Mouse (Mus musculus) lung, embryonic 14.5 days (tissue): ENCODE measurements around the gene Gsk3b. TPM values are rescaled to one million over a fixed set of nuclear protein-coding genes. Genes with fewer than 3 reads are reported as not detected.
"Not testable (repeated sequence)": the region's sequence is repeated elsewhere in the genome, so short reads cannot be mapped to it uniquely, and the experiment has no call there.

ENCODE experiments used
- ATAC-seq: fragments of 200-750 bp; cut with Nextera tagmentation; 2 replicates; pipeline ENCODE4 v1.8.0; 2017; ENCODE audit warnings: mild to moderate bottlenecking, moderate TSS enrichment, moderate library complexity; ENCODE audit not compliant: insufficient read depth
- DNase-seq: peaks from one replicate; pipeline ENCODE4 v3.0.0-alpha.2; 2015
- H3K27ac ChIP-seq: fragments of 300-500 bp; sonication (generic); 2 replicates; pipeline ENCODE4 v1.5.1; 2014; ENCODE audit warnings: low read depth, mild to moderate bottlenecking, moderate library complexity
- H3K27me3 ChIP-seq: fragments of 300-500 bp; sonication (generic); 2 replicates; pipeline ENCODE4 v1.6.1; 2014; ENCODE audit warnings: low read length, control low read depth; ENCODE audit not compliant: insufficient read depth
- H3K36me3 ChIP-seq: fragments of 300-500 bp; sonication (generic); 2 replicates; pipeline ENCODE4 v1.6.1; 2014; ENCODE audit warnings: control low read depth; ENCODE audit not compliant: insufficient read depth
- H3K4me1 ChIP-seq: fragments of 300-500 bp; sonication (generic); 2 replicates; pipeline ENCODE4 v1.6.1; 2014; ENCODE audit warnings: antibody characterized with exemption, control low read depth; ENCODE audit not compliant: insufficient read depth
- H3K4me2 ChIP-seq: fragments of 300-500 bp; sonication (generic); 2 replicates; pipeline ENCODE4 v1.6.1; 2014; ENCODE audit warnings: mild to moderate bottlenecking
- H3K4me3 ChIP-seq: fragments of 300-500 bp; sonication (generic); 2 replicates; pipeline ENCODE4 v1.5.1; 2014; ENCODE audit warnings: low read depth, low read length
- H3K9ac ChIP-seq: fragments of 300-500 bp; sonication (generic); 2 replicates; pipeline ENCODE4 v1.6.1; 2014
- H3K9me3 ChIP-seq: fragments of 300-500 bp; sonication (generic); 2 replicates; pipeline ENCODE4 v1.6.1; 2016; ENCODE audit warnings: low read depth, low read length, control low read depth
- CTCF ChIP-seq: IDR thresholded peaks from 2 replicates; pipeline ENCODE4 v1.5.1; 2016; ENCODE audit warnings: antibody characterized with exemption, low read depth
- WGBS: fragments of 180-500 bp; shearing (Covaris S2); extraction: QIAGEN DNeasy Blood & Tissue Kit; methylation state at CpG from one replicate; pipeline ENCODE4 v1.1.7; 2014; 5-methylcytosine and 5-hydroxymethylcytosine counted together
- polyA plus RNA-seq: library from polyadenylated mRNA; unstranded; fragments of >200 nt; fragmentation: Nextera tagmentation; extraction: Ambion mirVana; gene quantifications from 2 replicates; pipeline ENCODE4 v1.2.1, GENCODE M21; 2014

Gsk3b gene
- polyA plus RNA-seq, 1 experiment from 2014 or later: 63.0 TPM

DNA sequence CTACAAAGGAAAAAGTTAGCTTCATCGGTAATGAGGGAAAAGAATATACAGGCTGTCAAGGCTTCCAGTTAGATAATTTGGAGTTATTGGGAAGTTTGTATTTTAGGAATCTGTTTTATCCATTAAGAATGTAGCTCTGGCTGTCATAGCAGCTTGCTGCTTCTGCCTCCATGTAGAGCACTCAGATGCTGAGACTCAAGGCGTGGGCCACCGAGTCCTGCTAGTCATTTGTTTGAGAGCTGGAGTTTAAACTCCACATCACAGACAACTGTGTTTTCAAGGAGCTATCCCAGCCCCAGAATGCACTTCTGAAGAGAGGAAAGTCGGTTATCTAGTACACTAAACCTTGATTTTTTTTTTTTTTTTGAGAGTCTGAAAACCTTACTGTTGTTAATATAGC lies 101.2 kb downstream of the Gsk3b start:
- H3K27ac ChIP-seq: no peak overlapping the region
- H3K4me1 ChIP-seq: no peaks in the 10 kb centered on the region
- H3K4me3 ChIP-seq: no peak overlapping the region
- peaks cover 51% of the 10 kb centered on the region for H3K36me3 ChIP-seq
- H3K9me3 ChIP-seq: no peaks in the 10 kb centered on the region
- no peaks in the 10 kb centered on the region for H3K27me3 ChIP-seq
- TF ChIP-seq CTCF: no peak
- H3K4me2 ChIP-seq: no peak overlapping the region
- no peak for ATAC-seq
- H3K9ac ChIP-seq: no peak overlapping the region
- 88% methylated on average over 4 of the region's 4 CpGs for WGBS
- DNase-seq: no peak

DNA sequence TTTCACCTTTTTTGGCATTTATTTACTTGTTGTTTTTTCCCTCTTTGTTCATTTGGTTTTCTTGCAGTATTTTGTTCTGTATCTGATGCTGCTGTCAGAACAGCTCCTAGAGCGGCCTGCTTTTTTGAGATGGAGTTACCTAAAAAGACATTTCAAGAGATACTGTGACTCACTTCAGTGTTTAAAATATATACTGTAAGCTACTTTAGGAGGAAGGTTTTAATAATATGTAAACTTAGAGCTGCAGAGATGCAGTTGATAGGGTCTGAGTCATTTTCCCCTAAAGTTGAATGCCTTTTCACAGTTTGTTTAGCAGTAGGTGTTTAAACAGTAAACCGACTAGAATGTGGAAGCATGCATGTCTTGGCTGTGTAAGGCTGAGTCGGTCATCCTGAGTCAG lies 101.7 kb downstream of the Gsk3b start:
- ATAC-seq (no peak), DNase-seq (no peak)
- no peaks in the 10 kb centered on the region for H3K4me1 ChIP-seq
- H3K4me3 ChIP-seq: no peak overlapping the region
- H3K27ac ChIP-seq: no peak overlapping the region
- no peaks in the 10 kb centered on the region for H3K9me3 ChIP-seq
- no peak for TF ChIP-seq CTCF
- H3K4me2 ChIP-seq: no peak overlapping the region
- H3K36me3 ChIP-seq: peaks cover 52% of the 10 kb centered on the region
- WGBS: 81% methylated on average over 3 of the region's 3 CpGs
- H3K27me3 ChIP-seq: no peaks in the 10 kb centered on the region
- H3K9ac ChIP-seq: no peak overlapping the region

DNA sequence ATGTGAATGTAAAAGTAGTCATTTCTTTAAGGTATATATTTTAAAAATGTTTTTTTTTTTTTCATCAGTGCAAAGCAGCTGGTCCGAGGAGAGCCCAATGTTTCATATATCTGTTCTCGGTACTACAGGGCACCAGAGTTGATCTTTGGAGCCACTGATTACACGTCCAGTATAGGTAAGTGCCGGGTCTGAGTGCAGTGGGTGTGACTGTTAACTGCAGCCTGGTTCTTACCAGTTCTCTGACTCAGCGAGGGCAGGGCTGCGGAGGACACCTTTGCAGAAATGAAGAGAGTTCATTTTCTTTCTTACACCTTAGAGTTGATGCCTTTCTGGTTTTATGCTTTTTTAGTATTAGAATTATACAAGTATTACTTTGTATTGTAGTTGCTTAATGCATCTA lies 102.7 kb downstream of the Gsk3b start:
- H3K4me2 ChIP-seq: no peak overlapping the region
- H3K9me3 ChIP-seq: no peaks in the 10 kb centered on the region
- peaks cover 54% of the 10 kb centered on the region for H3K36me3 ChIP-seq
- no peak overlapping the region for H3K4me3 ChIP-seq
- H3K27me3 ChIP-seq: no peaks in the 10 kb centered on the region
- ATAC-seq (no peak), DNase-seq (no peak)
- H3K9ac ChIP-seq: no peak overlapping the region
- 89% methylated on average over 6 of the region's 6 CpGs for WGBS
- H3K27ac ChIP-seq: no peak overlapping the region
- TF ChIP-seq CTCF: no peak
- no peaks in the 10 kb centered on the region for H3K4me1 ChIP-seq

DNA sequence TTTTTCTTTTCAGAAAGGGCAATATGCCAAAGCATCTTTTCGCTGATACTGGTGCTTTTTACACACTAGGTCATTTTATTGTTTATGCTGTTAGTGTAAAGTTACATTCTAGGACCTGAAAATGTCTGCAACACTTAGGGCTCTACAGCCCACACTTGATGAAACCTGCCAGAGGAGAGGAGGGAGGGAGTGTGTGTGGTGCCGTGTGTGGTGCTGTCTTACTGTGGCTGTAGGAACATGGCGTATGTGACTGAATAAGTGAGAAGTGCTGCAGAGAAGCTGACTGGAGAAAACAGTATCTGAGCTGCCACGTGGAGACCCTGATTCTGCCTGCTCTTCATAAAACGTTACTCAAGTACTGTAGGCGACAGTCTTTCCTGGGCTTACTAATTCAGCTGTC lies 103.8 kb downstream of the Gsk3b start:
- H3K9ac ChIP-seq: no peak overlapping the region
- peaks cover 59% of the 10 kb centered on the region for H3K36me3 ChIP-seq
- H3K9me3 ChIP-seq: no peaks in the 10 kb centered on the region
- WGBS: 73% methylated on average over 6 of the region's 6 CpGs
- no peaks in the 10 kb centered on the region for H3K4me1 ChIP-seq
- H3K4me3 ChIP-seq: no peak overlapping the region
- H3K27ac ChIP-seq: no peak overlapping the region
- no peak for DNase-seq
- no peak overlapping the region for H3K4me2 ChIP-seq
- no peak for ATAC-seq
- TF ChIP-seq CTCF: no peak
- H3K27me3 ChIP-seq: no peaks in the 10 kb centered on the region

DNA sequence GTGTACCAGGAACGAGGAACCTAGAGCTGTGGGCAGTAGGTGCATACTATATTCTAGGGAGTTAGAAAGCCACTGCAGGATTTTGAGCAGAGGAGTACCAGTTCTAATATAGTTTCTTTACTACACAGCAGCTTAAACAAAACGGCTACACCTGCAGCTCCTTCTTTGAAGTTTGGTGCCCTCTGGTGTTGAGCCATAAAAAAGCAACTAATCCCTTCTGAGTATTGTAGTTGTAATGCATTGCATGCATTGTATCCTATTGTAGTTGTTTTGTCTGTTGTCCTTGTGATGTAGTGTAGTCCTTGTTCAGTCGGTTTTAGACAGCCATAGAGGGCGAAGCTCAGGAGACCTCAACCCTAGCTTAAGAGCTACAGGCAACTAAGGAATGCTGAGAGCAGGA lies 108.5 kb downstream of the Gsk3b start:
- Histone ChIP-seq H3K4me3 (no peak overlapping the region), H3K27me3 (no peaks in the 10 kb centered on the region), H3K9me3 (no peaks in the 10 kb centered on the region), H3K4me1 (no peaks in the 10 kb centered on the region), H3K27ac (no peak overlapping the region), H3K9ac (no peak overlapping the region), H3K4me2 (no peak overlapping the region), H3K36me3 (peaks cover 48% of the 10 kb centered on the region)
- TF ChIP-seq CTCF: peak; percentile 70
- 62% methylated on average over 4 of the region's 4 CpGs for WGBS
- ATAC-seq: 0 out of 2 replicates have a peak, but pooled peaks have one; percentile 14
- peak; percentile 82 for DNase-seq

DNA sequence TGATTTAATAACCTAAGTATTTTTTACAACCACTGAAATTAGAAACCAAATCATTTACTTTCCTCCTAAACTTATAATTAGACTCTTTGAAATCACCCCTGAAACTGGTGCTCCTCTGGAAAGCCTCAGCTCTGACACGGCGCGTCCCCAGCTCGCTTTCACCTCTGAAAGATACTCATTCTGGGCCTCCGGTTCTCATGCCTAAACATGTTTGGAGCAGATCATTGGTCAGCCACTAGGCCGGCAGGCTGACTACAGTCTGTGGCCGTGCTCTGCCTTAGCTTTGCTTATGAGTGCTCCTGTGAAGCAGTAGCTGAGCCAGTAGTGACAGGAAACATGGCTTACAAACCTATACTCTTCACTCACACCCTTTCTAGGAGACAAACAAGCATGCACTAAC lies 116.5 kb downstream of the Gsk3b start:
- no peak for ATAC-seq
- H3K4me1 ChIP-seq: no peaks in the 10 kb centered on the region
- H3K9me3 ChIP-seq: no peaks in the 10 kb centered on the region
- H3K27ac ChIP-seq: no peak overlapping the region
- no peak overlapping the region for H3K4me2 ChIP-seq
- no peaks in the 10 kb centered on the region for H3K27me3 ChIP-seq
- no peak for DNase-seq
- H3K36me3 ChIP-seq: peaks cover 30% of the 10 kb centered on the region; the same call in 1 of the 2 replicates
- H3K4me3 ChIP-seq: no peak overlapping the region
- TF ChIP-seq CTCF: no peak
- H3K9ac ChIP-seq: no peak overlapping the region
- WGBS: 91% methylated on average over 7 of the region's 7 CpGs

DNA sequence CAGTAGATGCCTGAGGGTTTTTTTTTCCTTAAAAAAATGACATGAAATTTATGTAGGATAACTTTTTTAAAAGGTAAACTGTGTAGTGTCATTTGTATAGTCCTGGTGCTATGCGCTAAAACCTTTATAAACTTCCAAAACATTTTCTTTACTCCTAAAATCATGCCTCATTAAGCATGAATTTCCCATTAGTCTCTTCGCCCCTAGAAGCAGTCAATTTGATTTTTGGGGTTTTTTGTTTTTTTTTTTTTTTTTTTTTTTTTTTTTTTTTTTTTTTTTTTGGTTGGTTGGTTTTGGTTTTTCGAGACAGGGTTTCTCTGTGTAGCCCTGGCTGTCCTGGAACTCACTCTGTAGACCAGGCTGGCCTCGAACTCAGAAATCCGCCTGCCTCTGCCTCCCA lies 133.7 kb downstream of the Gsk3b start:
- H3K36me3 ChIP-seq: peaks cover 47% of the 10 kb centered on the region
- H3K4me1 ChIP-seq, DNase-seq, H3K4me3 ChIP-seq, H3K27ac ChIP-seq, H3K27me3 ChIP-seq, ATAC-seq, H3K4me2 ChIP-seq, H3K9ac ChIP-seq, H3K9me3 ChIP-seq: not testable (repeated sequence)
- WGBS: 94% methylated on average over 4 of the region's 5 CpGs
